Mouse (Mus musculus) left cerebral cortex, adult 18-20 months (tissue): ENCODE measurements at regions not wholly inside any gene's neighbourhood (a gene's known extent, or its start where the extent isn't known, plus 50 kb on each side); places are given as distances from the start of the nearest gene placed in this dataset.
A peak's percentile ranks its signal among the peaks of the same experiment; 100 is the strongest.

Experiments
- DNase-seq, 2 experiments: peaks; one replicate each; pipeline ENCODE4 v3.0.0; 2021 to 2022; ENCODE audit warnings: low spot score in 2 of 2, mixed read lengths in 1 of 2

GRCm38 (mm10) chrX:107477066-107477465, 73.9 kb upstream of the Itm2a start:
- DNase-seq = peak; percentile 19 to 31

GRCm38 (mm10) chrX:107469242-107469641, 66.1 kb upstream of the Itm2a start:
- no peak for DNase-seq
